Mouse (Mus musculus): ENCODE measurements at regions not wholly inside any gene's neighbourhood (a gene's known extent, or its start where the extent isn't known, plus 50 kb on each side); places are given as distances from the start of the nearest gene placed in this dataset.
A peak's percentile ranks its signal among the peaks of the same experiment; 100 is the strongest.

- DNase-seq (ENCODE audit: low read depth), result peak; percentile 3
These were observed 51.2 kb upstream of the Rhox5 start for GRCm38 (mm10) chrX:37753474-37753873.

GRCm38 (mm10) chrX:37754385-37754784 lies 50.3 kb upstream of the Rhox5 start:
- peak; percentile 10 for DNase-seq (ENCODE audit: low read depth)
